Mouse (Mus musculus) 416B (cell line): Measurements from ENCODE around the gene Spry1.

ENCODE experiments used
- DNase-seq: peaks from one replicate; pipeline ENCODE4 v3.0.0; 2011; ENCODE audit warnings: low read depth

Spry1 gene

GRCm38 (mm10) chr3:37641796-37642680, 2.3 kb downstream of the Spry1 start:
- peak; percentile 32 for DNase-seq

DNA sequence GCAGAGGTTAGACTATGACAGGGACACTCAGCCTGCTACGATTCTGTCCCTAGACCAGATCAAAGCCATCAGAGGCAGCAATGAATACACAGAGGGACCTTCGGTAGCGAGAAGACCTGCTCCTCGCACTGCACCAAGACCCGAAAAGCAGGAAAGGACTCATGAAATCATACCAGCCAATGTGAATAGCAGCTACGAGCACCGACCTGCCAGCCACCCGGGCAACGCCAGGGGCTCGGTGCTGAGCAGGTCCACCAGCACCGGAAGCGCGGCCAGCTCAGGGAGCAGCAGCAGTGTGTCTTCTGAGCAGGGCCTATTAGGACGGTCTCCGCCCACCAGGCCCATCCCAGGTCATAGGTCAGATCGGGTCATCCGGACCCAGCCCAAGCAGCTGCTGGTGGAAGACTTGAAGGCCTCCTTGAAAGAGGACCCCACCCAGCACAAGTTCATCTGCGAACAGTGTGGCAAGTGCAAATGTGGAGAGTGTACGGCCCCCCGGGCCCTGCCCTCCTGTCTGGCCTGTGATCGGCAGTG, 3.0 kb downstream of the Spry1 start:
- DNase-seq, result no peak

- no peak for DNase-seq
These were observed 3.7 kb downstream of the Spry1 start for GRCm38 (mm10) chr3:37643411-37643810.

GRCm38 (mm10) chr3:37643903-37644302, 4.2 kb downstream of the Spry1 start:
- no peak for DNase-seq

DNA sequence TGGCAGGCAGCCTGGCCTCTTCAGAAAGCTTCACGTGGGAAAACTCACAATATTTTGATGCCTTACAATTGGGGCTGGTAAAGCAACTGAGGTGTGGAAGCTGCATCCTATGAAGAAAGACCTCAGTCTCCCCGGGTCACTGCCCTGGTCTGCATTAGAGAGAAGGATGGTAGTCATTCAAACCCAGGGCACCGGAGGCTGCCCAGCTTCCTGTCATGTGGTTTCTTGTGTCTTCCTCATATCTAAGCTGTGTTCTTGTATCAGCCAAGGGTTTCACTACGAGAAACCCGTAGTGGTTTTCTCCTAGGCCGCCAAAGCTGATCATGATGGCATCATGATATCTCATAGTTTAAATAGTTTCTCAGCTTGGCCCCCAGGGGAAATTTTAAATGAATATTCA, 5.3 kb downstream of the Spry1 start:
- peak; percentile 45 for DNase-seq

GRCm38 (mm10) chr3:37646221-37646620, 6.5 kb downstream of the Spry1 start:
- no peak for DNase-seq

GRCm38 (mm10) chr3:37647225-37647624, 7.5 kb downstream of the Spry1 start:
- no peak for DNase-seq

- no peak for DNase-seq
These were observed 8.5 kb downstream of the Spry1 start for GRCm38 (mm10) chr3:37648244-37648643.

DNA sequence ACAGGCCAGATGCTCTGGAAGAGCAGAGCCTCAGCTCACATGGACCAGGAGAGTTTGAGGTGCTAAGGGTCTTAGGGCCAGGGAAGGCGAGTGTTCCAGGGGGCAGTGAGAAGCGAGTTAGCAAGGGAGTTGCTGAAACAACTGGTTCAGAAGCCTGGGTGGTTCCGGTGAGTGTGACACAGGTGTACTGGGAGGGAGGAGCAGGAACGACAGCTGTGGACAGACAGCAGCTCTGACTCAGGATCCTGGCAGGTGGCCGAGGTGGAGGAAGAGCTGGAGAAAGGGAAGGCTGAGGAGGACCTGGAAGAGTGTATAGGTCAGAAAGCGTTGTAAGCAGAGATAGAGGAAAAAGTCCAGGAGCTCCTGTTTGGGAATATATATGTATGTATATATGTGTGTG, 9.5 kb downstream of the Spry1 start:
- no peak for DNase-seq

DNA sequence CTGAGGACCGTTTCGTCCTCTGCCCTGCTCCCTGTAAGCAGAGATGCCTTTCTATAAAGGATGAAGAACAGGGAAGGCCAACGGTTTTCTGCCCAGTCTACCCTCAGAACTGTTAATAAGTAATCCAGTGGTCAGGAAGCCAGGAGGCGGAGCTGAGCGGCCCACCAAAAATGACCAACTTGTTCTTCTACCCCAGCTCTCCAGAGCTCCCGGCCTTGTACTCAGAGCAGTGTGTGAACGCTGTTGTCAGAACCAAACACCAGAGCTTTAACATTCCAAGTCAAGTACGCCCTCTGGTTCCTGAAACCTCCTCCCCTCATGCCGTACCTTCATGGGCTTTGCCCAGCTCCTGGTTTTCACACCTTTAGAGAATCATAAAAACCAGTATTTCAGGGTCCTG, 12.8 kb downstream of the Spry1 start:
- no peak for DNase-seq

GRCm38 (mm10) chr3:37653935-37654729, 14.4 kb downstream of the Spry1 start:
- peak; percentile 88 for DNase-seq

DNA sequence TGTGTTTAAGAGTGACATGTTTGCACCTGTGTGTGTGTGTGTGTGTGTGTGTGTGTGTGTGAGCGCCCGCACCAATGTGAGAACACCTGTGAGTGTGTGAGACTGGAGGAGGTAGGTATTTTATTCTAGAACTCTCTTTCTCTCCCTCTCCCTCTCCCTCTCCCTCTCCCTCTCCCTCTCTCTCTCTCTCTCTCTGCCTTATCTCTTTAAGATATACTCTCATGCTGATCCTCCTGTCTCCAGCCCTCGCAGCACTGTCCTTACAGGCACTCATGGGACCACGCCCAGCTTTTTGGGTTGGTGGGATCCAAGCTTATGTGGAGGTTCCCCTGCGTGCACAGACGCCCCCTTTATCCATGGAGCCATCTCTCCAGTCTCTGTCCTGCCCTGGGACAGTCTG, 15.0 kb downstream of the Spry1 start:
- no peak for DNase-seq

GRCm38 (mm10) chr3:37655933-37656633, 16.3 kb downstream of the Spry1 start:
- no peak for DNase-seq

DNA sequence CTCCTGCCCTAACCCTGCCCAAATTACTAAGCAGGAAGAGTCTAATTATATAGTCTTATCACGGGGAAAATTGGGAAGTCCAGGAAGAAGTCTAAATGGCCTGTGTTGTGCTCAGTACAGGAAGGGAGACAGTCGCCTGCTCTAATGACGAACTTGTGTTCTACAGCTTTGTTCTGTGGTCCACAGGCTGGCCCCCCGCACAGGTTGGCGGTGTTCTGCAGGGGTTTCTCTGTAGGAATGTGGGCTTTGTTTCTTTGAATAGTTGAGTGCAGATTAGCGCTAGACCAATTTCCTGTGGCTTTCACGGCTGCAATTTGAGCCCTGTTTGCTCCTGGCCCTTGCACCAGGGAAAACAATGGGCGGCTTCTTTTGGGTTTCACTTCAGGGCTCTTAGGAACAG, 17.3 kb downstream of the Spry1 start:
- DNase-seq, result no peak

DNA sequence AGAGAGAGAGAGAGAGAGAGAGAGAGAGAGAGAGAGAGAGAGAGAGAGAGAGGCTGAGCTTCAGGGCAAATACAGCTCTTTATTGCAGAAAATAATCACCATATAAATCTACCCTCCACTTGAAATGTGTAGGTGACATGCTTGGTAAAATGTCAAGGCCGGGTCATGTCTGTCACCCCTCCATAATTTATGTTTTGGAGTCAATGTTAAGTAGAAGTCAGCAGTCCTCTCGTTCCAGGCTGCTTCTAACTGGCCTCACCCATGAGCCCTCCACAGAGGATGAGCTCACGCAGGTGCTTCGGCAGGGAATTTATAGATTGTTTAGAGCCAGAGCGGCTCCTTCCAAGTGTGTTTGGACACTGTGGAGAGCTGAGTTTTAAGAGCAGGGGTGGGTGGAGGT, 18.4 kb downstream of the Spry1 start:
- no peak for DNase-seq

DNA sequence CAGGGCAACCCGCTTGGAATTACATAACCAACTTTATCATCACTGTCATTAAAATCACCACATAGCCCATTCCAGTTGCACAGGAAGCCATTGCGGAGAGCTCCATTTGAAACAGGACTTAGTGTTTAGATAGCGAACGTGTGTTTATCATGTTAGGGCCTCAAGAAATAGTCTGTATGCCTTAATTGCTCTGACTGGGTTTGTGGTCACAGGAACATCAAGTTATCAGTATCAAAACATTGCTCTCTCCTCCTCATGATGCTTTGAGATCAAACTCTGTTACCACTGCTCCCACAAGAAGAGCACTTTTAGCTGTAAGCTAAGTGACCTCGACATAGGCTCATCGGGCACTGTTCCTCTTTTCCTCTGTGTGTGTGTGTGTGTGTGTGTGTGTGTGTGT, 19.9 kb downstream of the Spry1 start:
- peak; percentile 75 for DNase-seq

DNA sequence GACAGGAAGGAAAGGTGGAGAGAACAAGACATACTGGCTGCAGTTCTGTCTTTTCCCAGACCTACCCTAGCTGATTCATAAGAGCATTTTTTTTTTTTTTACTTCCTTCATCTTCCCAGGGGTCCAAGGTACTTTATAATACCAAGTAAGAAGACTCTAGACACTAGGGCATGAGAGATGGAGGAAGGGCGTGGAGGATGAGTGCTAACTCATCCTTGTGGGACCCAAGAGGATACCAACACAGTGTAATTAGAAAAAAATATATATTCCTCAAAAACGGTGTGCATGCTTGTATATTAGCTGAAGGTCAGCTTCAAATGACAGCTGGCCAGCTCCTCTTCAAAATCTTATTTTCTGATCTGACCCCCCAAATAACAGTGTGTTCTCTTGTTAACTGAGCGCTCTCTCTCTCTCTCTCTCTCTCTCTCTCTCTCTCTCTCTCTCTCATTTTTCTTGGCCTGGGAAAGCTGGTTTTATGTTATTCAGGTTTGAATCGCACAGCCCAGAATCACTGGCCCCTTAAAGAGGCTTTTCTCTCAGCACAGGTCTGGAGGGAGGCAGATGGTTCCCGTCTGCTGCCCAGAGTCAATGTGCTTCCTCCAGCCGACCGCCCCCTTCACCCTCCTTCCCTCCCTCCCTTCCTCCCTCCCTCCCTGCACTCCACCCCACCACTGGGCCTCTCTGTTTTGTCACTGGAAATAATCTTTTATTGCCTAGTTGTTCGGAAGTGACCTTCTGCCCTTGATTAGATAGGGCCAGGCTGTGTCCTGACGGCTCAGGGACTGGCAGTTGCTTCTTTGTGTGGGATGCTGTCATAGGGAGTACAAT, 26.8 kb downstream of the Spry1 start:
- peak; percentile 87 for DNase-seq

GRCm38 (mm10) chr3:37667119-37667467, 27.3 kb downstream of the Spry1 start:
- no peak for DNase-seq

DNA sequence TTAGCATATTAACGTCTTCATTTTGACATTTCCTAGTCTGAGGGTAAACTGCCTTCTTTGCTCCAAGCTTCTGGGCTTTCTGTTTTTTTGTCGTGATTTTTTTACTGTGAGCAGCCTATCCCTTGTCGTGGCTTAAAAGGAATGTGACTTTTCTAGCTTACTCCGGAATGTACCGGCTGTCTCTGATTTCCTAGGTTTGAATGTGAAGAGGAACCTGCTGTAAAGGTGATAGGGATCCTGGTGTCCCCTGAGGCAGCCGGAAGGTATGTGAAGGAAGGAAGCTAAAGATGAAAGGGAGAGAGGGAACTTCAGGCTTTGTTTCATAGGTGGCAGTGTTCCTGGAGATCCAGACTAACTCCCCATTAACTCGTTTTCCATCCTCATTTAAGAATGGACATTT, 28.0 kb downstream of the Spry1 start:
- no peak for DNase-seq

DNA sequence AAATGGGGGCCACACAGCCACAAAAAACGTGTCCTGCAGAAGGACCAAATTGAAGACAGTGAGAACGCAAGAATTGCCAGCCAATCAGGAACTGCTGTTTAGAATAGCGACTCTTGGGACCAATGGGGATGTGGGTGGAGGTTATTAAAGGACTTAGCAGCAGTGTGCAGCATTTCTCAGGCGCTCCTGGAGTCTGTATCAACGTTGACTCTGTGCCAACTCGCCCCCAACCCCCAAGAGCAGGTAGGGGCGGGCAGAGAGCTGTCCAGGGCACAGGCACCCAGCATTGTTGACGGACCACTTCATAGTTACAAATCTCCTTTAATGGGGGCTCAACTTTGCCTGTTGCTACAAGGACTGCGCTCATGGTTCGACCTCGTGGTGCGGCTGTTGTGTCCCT, 28.9 kb downstream of the Spry1 start:
- no peak for DNase-seq

- no peak for DNase-seq
These were observed 29.4 kb downstream of the Spry1 start for GRCm38 (mm10) chr3:37669100-37669499.
